Mouse (Mus musculus): ENCODE results near the gene Gm49776. TPM values are rescaled to one million over a fixed set of nuclear protein-coding genes. Genes with fewer than 3 reads are reported as not detected.
"Not testable (repeated sequence)": the region's sequence is repeated elsewhere in the genome, so short reads cannot be mapped to it uniquely, and the experiment has no call there.

Gene Gm49776
- polyA plus RNA-seq (2012; rRNA removed), result not detected in 2 replicates

GRCm38 (mm10) chr16:18258221-18258620, at the start of gene Gm49776:
Gm49776 (minus strand) TSS chr16:18258321.
- 88% methylated on average over 2 of the region's 2 CpGs for WGBS
- DNase-seq (ENCODE audit: low read depth, low spot score), result no peak

- not testable (repeated sequence) for DNase-seq (ENCODE audit: low read depth, low spot score)
- WGBS, result 0% methylated on average over 10 of the region's 10 CpGs
Observed at GRCm38 (mm10) chr16:18289614-18290013, 31.5 kb upstream of the Gm49776 start.

GRCm38 (mm10) chr16:18289067-18289588, 31.0 kb upstream of the Gm49776 start, which contains the start of gene Dgcr8:
Dgcr8 (minus strand) TSS chr16:18289246.
- WGBS, result under 1% methylated on average over 71 of the region's 71 CpGs
- peak; percentile 78 for DNase-seq (ENCODE audit: low read depth, low spot score)

- under 1% methylated on average over 31 of the region's 31 CpGs for WGBS
- peak; percentile 36 for DNase-seq (ENCODE audit: low read depth, low spot score)
Observed at GRCm38 (mm10) chr16:18288581-18289061, 30.5 kb upstream of the Gm49776 start.

GRCm38 (mm10) chr16:18288166-18288565, 30.0 kb upstream of the Gm49776 start:
- 1% methylated on average over 4 of the region's 4 CpGs for WGBS
- no peak for DNase-seq (ENCODE audit: low read depth, low spot score)

GRCm38 (mm10) chr16:18275166-18275565, 17.0 kb upstream of the Gm49776 start:
- 74% methylated on average over 2 of the region's 2 CpGs for WGBS
- DNase-seq (ENCODE audit: low read depth, low spot score), result no peak

- no peak for DNase-seq (ENCODE audit: low read depth, low spot score)
- WGBS, result 68% methylated on average over 5 of the region's 5 CpGs
Observed at GRCm38 (mm10) chr16:18268182-18268581, 10.1 kb upstream of the Gm49776 start.

GRCm38 (mm10) chr16:18265024-18265423, 6.9 kb upstream of the Gm49776 start:
- no peak for DNase-seq (ENCODE audit: low read depth, low spot score)
- WGBS, result 79% methylated on average over 2 of the region's 2 CpGs

GRCm38 (mm10) chr16:18253866-18254265, 4.3 kb downstream of the Gm49776 start:
- WGBS, result 87% methylated on average over 1 of the region's 1 CpGs
- no peak for DNase-seq (ENCODE audit: low read depth, low spot score)

GRCm38 (mm10) chr16:18252736-18253135, 5.4 kb downstream of the Gm49776 start:
- DNase-seq (ENCODE audit: low read depth, low spot score), result no peak
- WGBS, result 85% methylated on average over 6 of the region's 6 CpGs

- DNase-seq (ENCODE audit: low read depth, low spot score), result no peak
Observed at GRCm38 (mm10) chr16:18250828-18251790, 7.0 kb downstream of the Gm49776 start.

GRCm38 (mm10) chr16:18250231-18250630, 7.9 kb downstream of the Gm49776 start:
- WGBS, result 42% methylated on average over 4 of the region's 4 CpGs
- no peak for DNase-seq (ENCODE audit: low read depth, low spot score)

More at GRCm38 (mm10) chr16:18250828-18251790, 7.0 kb downstream of the Gm49776 start:
- WGBS, result 57% methylated on average over 10 of the region's 10 CpGs

- DNase-seq (ENCODE audit: low read depth, low spot score), result no peak
- under 1% methylated on average over 27 of the region's 27 CpGs for WGBS
Observed at GRCm38 (mm10) chr16:18249364-18249967, 8.7 kb downstream of the Gm49776 start.

- under 1% methylated on average over 102 of the region's 102 CpGs for WGBS
- DNase-seq (ENCODE audit: low read depth, low spot score), result peak; percentile 95
Observed at GRCm38 (mm10) chr16:18248433-18249363, 9.4 kb downstream of the Gm49776 start, which contains the start of the genes Trmt2a and Ranbp1. Trmt2a (plus strand) TSS chr16:18248679. Ranbp1 (minus strand) TSS chr16:18248732.

GRCm38 (mm10) chr16:18247521-18248399, 10.4 kb downstream of the Gm49776 start:
- WGBS, result 0% methylated on average over 33 of the region's 33 CpGs
- no peak for DNase-seq (ENCODE audit: low read depth, low spot score)

- DNase-seq (ENCODE audit: low read depth, low spot score), result no peak
- WGBS, result 94% methylated on average over 10 of the region's 10 CpGs
Observed at GRCm38 (mm10) chr16:18241581-18241980, 16.5 kb downstream of the Gm49776 start.

GRCm38 (mm10) chr16:18236676-18237501, 21.2 kb downstream of the Gm49776 start:
- no peak for DNase-seq (ENCODE audit: low read depth, low spot score)
- WGBS, result 69% methylated on average over 7 of the region's 7 CpGs

Data from large intestine, adult 2 months (tissue).